Mouse (Mus musculus) heart, adult 11 months (tissue): ENCODE measurements around the gene Colgalt2.

Experiments
- DNase-seq: peaks from one replicate; pipeline ENCODE4 v3.0.0; 2022

The Colgalt2 gene

DNA sequence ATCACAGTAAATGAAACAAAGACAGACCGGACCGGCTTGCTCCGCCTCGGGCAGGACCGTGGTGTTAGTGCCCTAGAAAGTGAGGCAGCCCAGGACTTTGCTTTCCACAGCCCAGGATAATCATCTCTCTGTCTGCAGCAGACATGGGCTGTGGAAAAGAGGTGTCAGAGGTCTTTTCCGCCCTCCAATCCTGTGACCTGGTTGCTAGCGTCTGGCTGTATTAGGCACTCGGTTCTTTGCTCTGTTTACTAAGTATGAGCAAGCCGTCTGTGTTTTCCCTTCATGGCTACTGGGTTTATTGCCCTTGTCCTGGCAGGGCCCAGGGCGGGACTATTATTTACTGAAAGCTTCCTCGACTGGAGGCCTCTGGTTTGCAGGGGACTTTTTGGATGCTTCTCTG lies 98.0 kb downstream of the Colgalt2 start:
- peak; percentile 96 for DNase-seq

DNA sequence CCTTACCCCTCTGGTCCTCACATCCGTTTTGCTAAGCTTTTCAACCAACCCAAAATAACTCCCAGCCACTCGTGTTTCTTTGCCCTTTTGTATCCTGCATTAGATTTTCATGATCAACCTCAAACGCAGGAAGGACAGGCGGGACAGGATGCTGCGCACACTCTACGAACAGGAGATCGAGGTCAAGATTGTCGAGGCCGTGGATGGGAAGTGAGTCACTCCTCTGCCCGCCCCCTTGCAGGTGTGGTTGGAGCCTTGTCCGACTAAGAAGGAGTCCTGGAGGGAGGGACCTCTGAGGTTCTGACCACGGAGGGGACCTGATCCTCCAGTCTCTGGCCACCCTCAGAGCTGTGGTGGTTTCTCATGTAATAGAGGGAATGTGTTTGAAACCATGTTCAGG lies 100.2 kb downstream of the Colgalt2 start:
- DNase-seq = peak; percentile 97

DNA sequence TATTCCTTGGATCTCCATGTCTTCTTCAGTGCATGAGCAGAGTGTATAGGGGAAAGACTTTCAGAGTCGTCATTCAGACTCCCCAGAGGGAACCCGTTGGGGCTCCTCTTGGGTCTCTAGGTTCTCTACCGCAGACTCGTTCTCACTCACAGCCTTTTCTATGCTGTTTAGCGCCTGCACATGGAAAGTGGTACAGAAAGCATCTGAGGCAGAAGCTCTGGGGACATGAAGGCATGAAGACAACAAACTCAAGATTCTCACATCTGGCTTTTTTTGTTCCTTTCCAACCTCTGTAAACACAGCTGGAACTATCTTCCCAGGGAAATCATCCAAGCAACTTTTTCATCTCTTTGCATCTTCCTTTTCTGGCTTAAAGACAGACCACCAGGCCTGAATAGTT lies 106.5 kb downstream of the Colgalt2 start:
- peak; percentile 76 for DNase-seq

DNA sequence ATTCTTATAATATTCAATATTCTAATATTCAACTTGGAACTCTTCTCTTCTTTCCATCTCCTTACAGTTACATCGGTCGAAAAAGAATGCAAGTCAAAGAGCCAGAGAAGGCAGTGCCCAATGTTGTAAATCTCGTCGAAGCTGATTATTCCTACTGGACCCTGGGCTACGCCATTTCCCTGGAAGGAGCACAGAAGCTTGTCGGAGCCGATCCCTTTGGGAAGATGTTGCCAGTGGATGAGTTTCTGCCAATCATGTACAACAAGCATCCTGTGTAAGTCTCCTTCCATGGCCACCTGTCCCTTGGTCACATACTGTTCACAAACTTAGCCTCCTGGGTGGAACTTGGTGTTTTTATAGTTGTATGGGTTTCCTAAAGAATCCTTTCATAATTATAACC lies 107.1 kb downstream of the Colgalt2 start:
- DNase-seq = peak; percentile 84

GRCm38 (mm10) chr1:152508481-152509220 lies 109.0 kb downstream of the Colgalt2 start:
- peak; percentile 90 for DNase-seq

DNA sequence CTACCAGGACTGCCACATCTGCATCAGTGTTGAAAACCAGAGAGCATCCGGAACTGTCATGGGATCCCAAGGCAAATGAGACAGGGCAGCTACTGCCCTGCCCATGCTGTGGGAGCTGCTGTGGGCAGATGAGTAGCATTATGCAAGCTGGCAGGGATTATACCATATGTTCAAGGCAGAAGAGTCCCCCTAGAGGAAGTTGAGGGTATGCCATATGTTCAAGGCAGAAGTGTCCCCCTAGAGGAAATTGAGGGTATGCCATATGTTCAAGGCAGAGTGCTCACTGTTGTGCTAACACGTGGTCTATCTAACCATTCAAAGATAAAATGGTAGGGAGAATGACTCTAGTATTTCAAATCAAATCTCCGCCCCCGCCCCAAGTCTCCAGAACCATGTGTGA lies 111.6 kb downstream of the Colgalt2 start:
- peak; percentile 96 for DNase-seq

DNA sequence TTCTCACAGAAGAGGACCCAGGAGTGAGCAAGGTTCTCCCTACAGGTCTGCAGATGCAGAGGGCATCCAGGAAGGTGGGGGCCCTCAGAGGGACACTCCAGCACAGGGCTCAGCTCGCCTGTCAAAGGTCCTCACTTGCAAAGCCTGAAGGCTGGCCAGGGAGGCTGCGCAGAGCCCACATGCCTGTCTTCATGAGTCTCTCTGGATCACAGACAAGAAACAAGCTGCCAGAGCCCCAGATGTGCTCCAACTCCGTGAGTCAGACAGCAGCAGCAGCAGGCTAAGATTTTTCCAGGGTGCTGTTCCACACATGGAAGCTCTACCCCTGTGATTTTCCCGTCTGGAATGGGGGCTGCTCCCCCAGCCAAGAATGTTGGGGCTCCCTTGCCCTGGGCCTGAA lies 114.6 kb downstream of the Colgalt2 start:
- DNase-seq = peak; percentile 96

GRCm38 (mm10) chr1:152517057-152517570 lies 117.5 kb downstream of the Colgalt2 start:
- no peak for DNase-seq

DNA sequence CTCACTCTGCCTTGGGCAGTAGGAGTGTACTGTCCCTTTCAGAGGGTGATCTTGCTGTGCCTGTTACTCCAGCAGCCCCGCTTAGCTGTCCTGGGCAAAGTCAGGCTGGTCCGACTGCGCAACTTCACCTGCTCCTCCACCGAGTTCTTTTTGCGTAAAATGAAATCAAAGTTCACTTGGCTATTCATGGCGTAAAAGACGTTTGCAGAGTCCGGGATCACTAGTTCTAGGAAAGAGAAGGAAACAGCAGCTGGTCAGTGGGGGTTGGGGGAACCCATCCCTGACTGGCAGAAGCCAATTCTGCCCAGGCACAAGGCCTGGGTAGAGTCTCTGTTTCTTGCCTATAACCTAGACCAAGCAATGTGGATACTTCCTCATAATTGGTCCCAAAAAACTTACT lies 119.3 kb downstream of the Colgalt2 start:
- no peak for DNase-seq

GRCm38 (mm10) chr1:152520798-152521575 lies 121.4 kb downstream of the Colgalt2 start:
- DNase-seq = no peak

- DNase-seq = no peak
Observed at GRCm38 (mm10) chr1:152522226-152522625, 122.6 kb downstream of the Colgalt2 start.

DNA sequence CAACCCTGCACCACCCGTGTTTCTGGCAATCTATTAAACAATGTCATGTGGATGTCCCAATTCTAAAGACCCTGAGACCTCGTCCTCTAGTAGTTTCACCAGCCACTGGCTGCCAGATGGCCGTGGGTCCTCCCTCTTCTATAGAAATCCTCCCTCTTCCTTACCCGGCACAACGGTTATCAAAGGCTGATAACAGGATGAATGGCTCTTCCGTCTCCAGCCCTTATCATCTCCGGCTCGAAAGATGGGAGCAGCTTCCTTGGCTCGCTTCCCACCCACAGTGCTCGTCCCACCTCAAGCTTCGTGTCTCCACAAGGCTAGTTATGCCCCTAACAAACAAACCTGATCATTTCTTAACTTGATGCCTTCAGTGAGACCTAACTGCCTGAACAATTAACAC lies 123.7 kb downstream of the Colgalt2 start:
- no peak for DNase-seq

DNA sequence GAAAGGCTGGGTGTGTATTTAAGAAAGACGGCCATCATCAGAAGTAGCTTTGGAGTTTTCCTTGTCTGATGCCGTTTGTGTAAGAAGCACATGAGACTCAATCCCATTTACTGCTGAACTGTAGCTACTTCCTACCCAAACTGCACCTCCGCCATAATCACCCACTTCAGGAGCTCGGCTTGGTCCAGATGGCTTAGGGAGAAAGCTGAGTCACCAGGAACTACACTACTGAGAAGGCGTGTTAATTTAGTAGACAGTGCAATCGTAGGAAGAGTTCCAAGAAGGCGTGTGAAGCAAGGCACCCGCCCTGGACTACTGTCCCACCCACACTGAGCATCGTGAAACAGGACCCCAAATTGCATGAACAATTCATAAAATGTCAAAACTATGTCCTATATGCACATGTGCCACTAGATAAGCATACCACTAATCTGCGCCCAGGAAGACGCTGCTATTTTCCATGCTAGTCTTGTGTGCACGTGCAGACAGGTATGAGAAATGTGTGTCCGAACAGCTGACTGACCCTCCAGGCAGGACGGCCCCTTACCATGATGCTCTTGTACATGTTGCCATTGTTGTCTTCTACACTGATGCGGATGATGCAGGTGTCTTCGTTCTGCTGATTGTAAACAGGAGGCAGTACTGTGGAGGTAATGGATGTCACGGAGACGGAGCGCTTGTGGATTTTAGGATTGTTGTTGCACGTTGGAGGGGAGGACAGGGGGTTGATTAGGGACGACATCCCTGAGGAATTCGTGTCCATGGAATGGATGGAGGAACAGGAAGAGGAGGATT lies 124.7 kb downstream of the Colgalt2 start:
- peak; percentile 89 for DNase-seq

- peak; percentile 98 for DNase-seq
Observed at GRCm38 (mm10) chr1:152524987-152525648, 125.5 kb downstream of the Colgalt2 start.

DNA sequence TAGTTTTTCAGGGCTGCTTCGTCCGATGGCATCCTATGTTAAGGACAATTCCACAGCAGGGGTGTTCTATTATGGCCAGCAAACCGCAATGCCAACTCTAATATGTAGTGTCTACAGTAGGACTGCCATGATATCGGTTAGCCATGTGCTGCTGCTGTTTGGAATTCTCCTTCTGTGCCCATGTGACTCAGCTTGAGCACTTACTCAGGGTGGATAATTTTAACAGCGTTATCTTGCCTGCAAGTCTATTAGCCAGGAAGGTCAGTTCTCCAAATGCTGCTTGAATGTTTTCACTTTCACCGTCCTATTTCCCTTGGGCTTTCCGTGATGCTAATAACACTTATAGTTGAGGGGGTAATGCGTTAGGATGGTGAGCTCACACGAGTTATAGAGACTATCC lies 126.5 kb downstream of the Colgalt2 start:
- DNase-seq = peak; percentile 95

GRCm38 (mm10) chr1:152528214-152528613 lies 128.6 kb downstream of the Colgalt2 start:
- DNase-seq = no peak

GRCm38 (mm10) chr1:152528778-152529177 lies 129.1 kb downstream of the Colgalt2 start:
- DNase-seq = peak; percentile 95

GRCm38 (mm10) chr1:152531498-152531897 lies 131.9 kb downstream of the Colgalt2 start:
- peak; percentile 96 for DNase-seq

DNA sequence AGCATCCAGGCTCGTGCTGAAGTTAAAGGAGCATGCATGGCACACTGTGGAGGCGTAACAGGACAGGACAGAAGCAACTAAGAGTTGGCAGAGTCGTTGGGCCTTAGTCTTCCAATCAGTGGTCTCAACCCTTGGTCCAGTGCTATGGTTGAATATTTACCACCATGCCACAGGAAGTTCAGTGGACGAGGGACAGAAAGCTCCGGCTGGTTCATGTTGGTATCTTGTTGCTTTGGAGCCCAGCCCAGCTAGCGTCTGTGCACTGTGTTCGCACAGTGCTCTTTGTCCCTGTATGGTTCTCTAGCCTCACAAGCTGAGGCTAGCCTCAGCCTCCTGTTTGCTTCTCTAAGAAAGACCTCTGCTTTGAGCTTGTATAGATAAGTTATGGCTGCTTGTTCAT lies 134.9 kb downstream of the Colgalt2 start:
- DNase-seq = no peak

GRCm38 (mm10) chr1:152536416-152537018 lies 136.9 kb downstream of the Colgalt2 start:
- DNase-seq = peak; percentile 97

DNA sequence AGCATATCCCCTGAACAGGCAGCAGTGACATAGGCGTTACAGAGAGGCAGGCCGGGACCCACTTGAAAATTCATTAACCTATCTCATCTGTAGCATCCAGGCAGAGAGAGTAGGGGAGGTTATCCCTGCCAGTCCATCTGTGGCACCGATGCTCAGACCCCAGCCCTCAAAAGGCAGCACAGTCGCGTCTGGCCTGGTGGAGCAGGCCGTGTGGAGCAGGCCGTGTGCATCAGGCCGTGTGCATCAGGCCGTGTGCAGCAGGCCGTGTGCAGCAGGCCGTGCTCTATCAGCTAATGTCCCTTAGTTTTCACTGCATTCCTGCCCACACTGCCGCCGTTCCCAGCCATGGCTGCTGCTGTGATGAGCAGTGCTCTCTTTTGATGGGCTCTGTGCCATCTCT lies 137.6 kb downstream of the Colgalt2 start:
- no peak for DNase-seq

GRCm38 (mm10) chr1:152538817-152539216 lies 139.2 kb downstream of the Colgalt2 start:
- DNase-seq = peak; percentile 95
